Mouse (Mus musculus): ENCODE data around the gene Dctd.

Dctd gene

DNA sequence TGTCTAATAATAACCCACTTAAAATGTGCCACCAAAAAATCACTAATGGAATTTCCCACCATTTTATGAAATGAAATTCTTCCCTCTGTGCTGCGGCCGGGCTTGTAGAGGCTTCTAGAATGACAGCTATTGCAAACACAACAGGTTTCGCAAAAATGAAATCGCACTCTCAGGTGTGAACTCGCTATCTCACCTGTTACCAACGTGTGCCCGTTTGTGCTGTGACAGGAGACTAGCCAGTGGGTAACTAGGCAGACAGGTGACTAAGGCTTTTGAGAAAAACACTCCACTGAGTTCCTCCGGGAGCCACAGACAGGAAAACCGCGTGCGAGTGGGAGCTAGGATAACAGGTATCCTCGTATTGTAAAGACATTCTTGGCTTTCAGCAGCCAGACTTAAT is at the start of gene Dctd:
TSS of gene Dctd (plus strand) at position 301 of the 400 bp plus-strand sequence.
- DNase-seq: no peak

DNA sequence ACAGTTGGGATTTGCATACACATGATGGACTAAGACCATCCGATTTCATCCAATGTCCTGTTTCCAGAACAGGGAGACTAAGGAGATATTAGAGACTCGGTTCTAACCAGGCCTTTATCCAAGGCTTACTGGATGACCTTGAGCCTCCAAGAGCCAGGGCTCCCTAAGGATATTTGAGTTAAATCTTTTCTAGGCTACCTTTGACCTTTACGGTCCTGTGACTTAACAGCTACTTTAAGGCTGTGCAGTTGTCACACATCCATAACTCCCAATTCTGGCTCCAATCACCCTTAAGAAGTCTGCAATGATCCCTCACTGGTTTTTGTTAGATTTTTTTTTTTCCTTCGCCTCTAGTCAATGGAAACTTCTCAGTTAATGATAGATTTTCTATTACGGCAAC is 45.3 kb upstream of the Dctd start:
- DNase-seq: no peak

GRCm38 (mm10) chr8:48063526-48064072 is 35.3 kb upstream of the Dctd start:
- DNase-seq: no peak

DNA sequence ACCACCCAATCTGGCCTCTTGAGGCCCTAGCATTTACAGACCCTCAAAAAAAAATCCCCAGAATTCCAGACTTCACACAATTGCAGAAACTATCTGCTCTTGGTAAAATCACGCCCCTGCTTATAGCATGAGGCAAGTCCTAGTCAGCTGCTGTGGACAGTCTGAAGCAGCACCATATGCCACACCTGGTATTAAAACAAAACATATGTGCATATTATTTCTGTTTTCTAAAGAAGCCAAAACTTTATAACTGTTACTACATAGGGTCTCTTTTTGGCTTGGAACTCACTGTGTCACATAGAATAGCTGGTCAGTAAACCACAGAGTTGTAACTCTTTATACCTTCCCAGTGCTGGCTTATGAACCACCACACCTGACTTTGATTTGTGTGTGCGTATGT is 24.7 kb upstream of the Dctd start:
- DNase-seq: no peak

DNA sequence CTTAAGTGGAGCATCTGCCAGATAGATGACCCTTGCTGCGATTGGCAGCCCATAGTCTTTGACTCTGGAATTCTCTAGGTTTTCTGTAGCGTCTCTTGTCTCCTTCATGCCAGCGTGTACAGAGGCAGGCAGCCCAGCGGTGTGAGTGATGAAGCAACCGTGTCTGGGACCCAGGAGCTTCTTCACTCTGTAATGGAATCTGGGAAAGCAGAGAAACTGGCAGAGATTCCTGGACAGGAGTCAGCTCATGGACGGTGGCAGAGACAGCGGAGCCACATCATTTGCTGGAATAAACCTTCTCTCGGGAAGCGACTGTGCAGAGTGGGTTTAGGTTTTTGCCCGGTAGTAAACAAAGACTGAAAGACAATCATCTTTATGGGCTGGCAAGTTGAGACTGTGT is 16.5 kb upstream of the Dctd start:
- DNase-seq: no peak

DNA sequence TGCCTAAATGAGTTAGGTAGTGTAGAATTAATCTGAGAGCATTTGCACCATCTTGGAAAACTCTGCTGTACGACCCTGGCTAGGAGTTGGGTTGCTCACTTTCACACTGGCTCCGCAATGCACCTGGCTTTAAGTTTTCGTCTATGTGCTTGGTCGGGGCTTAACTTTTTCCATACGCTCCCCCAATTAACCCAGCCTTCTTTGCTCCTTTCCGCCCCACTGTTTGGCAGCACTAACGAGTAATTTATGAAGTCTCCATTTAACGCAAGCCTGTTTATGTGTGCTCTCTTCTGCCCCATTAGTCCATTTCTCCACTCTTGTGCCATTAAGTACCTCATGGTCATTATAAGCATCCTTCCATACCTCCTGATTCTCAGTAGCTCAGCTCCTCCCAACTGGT is 8.2 kb upstream of the Dctd start:
- DNase-seq: no peak

GRCm38 (mm10) chr8:48095378-48095777 is 3.5 kb upstream of the Dctd start:
- no peak for DNase-seq

DNA sequence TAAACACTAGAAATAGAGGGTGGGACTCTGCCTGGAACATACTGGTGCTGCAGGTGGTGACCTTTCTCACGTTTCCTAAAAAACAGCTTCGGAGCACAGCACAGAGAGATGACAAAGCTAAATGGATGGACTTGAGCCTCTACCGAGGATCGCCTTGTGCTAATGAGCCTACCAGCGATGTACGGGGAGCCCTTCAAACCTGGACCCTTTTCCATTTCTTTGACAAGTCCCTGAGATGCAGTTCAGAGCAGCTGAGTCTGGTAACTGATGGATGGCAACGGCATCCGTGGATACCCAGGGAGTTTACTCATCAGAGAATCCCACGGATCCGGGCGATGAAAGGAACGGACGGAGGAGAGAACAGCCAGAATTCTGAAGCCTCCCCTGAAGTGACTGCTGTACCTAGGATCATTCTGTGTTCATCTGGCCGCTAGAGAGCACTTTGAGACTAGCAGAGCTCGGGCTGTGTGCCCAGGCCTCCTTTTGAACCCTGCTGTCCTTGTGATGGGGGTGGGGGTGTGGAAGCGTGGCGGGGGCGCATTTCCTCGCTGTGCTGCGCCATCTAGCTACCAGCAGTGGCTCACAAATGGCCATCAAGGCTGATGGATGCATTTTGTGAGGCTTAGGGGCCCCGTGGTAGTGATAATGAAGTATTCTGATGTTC is 1.6 kb upstream of the Dctd start:
- DNase-seq: no peak

- no peak for DNase-seq
These were observed 732 bp upstream of the Dctd start for GRCm38 (mm10) chr8:48098081-48098639.

GRCm38 (mm10) chr8:48100100-48100787 is 1.4 kb downstream of the Dctd start:
- no peak for DNase-seq

DNA sequence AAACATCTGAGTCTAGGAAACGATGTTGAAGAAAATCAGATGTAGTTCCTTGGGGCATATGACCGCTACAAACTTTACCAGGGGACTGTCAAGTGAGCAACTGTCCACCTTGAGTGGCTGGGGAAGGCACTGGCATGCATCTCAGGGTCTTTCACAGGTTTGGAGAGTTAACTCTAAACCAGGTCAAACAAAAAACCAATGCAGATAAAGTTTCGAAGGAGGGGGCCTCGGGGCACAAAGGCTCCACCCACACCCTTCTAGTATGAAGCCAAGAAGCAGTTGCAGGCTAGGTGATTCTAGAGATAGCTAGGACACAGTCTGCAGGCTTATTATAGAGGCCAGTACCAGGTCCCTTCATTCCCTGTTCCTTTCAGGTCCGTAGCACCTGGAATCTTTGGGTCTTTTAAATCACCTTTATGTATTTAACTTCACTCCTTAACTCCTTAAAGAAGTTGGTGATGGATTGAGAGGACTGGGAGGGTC is 10.5 kb downstream of the Dctd start:
- no peak for DNase-seq

DNA sequence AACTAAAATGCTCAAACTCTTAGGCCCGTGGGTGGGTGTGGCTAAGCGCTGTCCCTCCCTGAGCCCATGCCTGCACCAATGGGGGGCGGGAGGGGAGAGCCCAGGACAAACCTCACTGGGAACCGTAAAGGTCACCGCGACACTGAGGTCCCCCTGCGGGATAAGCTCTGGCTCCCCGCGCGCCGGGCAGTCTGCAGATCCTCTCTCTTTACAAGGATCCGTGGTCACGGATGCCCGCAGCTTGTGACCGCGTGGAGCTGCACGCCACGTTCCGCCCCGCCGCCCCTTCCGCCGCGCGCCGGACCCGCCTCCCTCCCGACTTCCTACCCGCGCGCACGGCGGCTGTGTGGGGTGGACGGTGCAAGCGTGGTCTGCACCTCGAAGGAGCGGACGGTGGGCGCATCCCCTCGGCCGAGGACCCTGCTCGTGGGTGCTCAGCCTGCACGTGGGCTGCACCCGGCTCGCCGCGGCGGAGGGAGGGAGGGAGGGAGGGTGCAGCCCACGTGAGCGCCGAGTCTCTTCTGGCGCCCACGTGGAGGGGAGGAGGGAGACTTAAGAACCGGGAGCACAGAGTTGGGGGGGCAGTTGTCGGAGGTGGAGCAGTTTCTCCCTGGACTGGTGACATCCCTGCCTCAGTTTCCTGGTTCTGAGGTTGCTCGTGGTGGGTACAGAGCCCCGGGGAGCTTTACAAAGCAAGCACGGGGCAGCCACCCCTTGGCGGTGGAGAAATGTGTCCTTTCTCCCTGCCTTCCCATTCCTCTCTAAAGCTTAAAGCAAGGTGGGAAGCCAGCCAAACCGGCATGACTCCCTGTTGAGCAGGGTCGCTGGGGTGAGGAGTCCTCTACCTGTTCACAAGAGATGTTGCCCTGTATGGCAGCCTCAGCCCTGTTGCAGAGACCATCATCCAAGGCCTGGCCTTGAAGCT is 11.2 kb downstream of the Dctd start:
- DNase-seq: peak; percentile 49

- DNase-seq: no peak
These were observed 15.7 kb downstream of the Dctd start for GRCm38 (mm10) chr8:48114591-48114990.

- no peak for DNase-seq
These were observed 24.1 kb downstream of the Dctd start for GRCm38 (mm10) chr8:48122991-48123390.

DNA sequence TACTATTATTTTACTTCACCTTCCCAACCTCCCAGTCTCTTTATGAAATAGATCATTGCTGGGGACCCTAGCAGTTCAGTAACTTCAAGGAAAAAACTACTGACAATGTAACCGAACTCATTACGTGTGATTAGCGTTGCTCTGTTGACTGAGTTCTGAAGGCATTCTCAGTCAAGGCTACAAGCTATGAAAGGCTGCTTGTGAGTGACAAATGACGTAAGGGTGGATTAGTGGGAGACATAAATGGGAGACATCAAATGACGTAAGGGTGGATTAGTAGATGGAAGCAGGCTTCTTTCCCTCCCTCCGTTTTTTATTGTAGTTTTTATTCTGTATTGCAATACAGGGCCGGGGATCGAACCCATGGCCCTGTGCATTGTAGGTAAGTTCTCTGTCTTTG is 26.0 kb downstream of the Dctd start:
- no peak for DNase-seq

DNA sequence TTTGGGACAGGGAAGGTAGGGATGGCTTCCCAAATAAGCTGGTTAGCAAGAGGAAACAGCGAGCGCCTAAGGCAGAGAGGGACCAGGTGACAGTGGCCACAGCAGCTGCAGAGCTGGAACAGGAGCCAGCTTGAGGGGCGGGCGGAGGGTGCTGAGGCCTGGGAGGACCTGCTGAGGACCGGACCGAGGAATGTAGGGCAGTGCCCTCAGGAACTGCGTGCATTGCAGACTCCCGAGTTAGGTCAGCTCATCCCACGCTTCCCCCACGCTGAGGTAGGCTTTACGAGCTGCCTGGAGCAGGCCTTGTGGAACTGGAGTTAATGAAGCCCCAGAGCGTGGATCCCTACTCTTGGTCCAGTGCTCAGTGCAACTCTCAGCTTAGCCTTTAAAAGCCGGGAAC is 28.1 kb downstream of the Dctd start:
- DNase-seq: no peak

- no peak for DNase-seq
These were observed 31.4 kb downstream of the Dctd start for GRCm38 (mm10) chr8:48130266-48130665.

GRCm38 (mm10) chr8:48133321-48133720 is 34.4 kb downstream of the Dctd start:
- no peak for DNase-seq

- no peak for DNase-seq
These were observed 38.1 kb downstream of the Dctd start for GRCm38 (mm10) chr8:48136804-48137650.

DNA sequence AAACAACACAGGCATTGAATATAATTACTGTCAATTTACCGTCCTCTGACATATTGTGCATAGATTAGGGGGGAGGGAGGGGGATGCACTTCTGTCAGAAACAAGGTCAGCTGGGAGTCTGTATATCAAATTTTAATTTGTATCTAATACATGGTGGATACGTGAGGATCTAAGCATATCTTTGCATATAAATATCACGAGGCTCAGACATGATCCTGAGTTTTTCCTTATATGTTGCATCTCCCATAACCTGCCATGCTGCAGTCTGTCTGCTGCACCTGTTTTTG is 38.7 kb downstream of the Dctd start:
- no peak for DNase-seq

GRCm38 (mm10) chr8:48141023-48141422 is 42.1 kb downstream of the Dctd start:
- DNase-seq: no peak

- no peak for DNase-seq
These were observed 46.9 kb downstream of the Dctd start for GRCm38 (mm10) chr8:48145766-48146165.

All from thymus, postnatal 25 days (tissue).